Mouse (Mus musculus): Measurements from ENCODE around the gene Mxra7.
A peak's percentile ranks its signal among the peaks of the same experiment; 100 is the strongest.
"Not testable (repeated sequence)": the region's sequence is repeated elsewhere in the genome, so short reads cannot be mapped to it uniquely, and the experiment has no call there.

Mxra7 gene

DNA sequence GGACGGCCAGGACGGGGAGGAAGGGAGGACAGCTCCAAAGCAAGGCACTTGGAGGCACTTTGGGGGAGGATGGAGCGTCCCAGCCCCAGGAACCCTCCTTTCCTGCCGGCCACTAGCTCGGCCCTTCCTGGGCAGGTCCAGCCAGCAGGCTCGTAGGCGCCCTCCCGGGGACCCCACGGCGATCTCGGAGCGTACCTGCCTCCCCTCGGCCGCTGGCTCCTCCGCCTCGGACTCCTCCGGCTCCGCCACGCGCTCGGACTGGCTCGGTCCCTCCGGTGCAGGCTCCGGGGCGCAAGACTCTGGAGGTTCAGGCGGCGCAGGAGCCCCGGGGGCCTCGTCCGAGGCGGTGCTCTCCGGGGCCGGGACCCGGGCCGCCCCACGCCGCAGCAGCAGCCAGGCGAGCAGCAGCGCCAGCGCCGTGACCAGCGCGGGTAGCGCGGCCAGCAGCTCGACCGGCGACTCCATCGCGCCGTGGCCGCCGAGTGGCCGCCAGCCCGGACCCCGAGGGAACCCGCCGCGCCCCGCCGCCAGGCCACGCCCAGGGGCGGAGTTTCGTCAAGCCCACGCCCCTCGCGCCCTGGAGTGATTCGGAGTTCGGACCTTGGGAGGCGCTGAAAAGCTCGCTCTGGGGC lies at the start of gene Mxra7:
Mxra7 (minus strand) TSS at position 513 of the 632 bp plus-strand sequence.
- no peak for DNase-seq (ENCODE audit: low spot score in 2 of 2)

DNA sequence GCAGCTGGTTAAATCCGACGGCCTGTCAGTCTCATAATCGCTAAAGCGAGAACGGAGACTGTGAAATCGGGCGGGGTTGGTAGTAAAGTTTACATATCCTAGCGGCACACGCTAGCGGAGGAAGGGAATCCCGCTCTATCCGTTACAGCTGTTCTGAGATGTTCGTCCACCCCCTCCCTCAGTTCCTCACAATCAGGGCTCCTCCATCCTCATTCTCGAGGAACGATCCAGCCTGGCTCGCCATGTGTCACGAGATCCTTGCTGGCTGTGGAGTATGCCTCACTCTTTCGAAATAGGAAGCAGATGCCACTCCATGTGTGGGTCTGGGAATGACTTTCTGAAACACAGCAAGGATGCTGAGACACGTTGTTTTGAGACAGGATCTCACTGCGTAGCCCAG lies 46.1 kb upstream of the Mxra7 start:
- peak; percentile 45 to 47 for DNase-seq (ENCODE audit: low spot score in 2 of 2)

DNA sequence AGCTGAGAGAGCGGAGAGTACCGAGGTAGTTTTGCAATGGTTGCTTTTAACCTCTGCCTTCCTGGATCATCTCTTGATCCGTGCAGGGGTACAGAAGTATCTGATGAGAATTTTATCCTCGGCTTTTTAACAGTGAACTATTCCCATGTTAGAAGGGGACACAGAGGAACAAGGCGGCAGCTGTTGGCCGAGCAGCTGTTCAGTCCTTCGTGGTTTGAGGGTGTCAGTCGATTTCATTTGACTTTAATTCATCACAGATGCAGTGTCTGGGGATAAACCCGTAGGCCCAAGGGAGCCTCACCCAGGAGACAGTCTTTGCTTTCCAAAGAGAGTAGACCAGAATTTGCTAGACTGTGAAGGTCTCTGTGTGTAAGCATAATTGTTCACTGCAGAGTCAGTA lies 43.7 kb upstream of the Mxra7 start:
- no peak for DNase-seq (ENCODE audit: low spot score in 2 of 2)

DNA sequence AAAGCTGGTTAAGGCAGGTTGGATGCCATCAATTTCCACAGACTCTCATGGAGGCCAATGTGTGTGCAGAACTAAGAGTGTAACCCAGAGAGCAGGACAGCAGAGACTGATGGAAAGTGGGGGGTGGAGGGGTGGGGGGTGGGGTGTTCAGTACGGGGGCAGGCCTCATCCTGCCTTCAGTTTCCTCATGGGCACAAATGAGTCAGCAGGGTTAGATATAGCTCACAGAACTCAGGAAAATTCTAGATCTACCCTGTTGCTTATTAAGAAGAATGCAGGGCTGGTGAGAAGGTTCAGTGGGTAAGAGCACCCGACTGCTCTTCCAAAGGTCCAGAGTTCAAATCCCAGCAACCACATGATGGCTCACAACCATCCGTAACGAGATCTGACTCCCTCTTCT lies 41.8 kb upstream of the Mxra7 start:
- DNase-seq (ENCODE audit: low spot score in 2 of 2) = no peak

DNA sequence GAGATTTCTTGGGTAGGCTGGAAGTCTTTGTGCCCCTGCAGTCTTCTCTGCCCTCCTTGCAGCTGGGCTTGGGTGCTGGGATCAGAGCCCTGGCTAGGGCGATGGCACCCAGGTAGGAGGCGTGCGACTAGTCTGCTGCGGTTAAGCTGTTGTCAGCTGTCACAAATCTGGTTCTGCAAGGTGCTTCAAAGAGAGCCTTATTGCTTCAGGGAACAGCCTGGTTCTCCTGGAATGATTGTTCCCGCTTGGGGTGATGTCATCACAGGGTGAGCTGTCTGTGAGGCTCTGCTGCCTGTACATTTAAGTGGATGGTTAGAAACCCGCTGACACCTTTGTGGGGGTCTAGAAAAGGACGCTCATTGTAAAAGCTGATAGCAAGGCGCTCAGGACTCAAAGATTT lies 41.4 kb upstream of the Mxra7 start:
- no peak for DNase-seq (ENCODE audit: low spot score in 2 of 2)

DNA sequence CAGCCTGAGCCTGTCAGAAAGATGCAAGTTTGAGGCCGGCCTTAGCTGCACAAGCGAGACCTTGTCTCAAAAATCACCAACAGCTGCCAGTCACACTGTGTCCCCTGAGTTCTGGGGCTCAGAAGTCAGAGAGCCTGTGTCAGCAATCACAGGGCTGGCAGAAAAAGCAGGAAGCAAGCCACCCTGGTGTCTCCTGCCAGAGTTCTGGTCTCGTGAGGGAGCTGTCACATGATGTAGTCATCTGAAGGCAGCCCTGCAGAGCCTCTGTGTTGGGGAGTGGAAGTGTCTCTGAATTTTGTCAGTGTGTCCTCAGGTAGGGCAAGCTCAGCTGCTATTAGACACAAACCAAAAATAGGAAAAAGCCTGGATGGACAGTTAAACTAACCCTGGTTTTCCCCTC lies 40.3 kb upstream of the Mxra7 start:
- no peak for DNase-seq (ENCODE audit: low spot score in 2 of 2)

DNA sequence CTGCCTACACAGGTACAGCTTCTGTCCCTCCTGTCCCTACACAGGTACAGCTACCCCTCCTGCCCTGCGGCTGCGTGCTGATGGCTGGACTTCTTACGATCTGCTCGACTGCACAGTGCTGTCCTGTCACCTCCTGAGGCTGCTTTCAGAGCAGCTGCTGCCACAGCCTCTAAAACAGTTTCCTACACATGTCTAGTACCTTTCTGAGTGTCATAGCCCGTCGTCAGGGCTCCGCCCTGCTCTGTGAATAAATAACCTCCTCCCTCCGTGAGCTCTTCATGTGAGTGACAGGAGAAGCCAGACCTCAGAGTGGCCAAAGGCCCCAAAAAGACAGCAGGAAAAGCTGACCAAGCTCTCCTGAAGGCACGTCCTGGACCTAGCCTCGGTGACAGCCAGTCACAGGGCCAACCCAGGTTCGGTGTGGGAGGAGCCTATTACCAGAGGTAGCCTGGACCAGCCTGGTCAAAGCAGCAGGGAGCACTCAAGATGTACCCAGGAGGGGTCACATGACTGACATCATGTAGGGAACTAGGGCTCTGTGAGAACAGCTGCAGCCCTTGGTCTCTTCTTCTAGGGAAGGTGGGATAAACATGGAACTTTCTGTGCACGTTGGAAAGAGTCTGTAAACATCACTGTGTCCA lies 38.2 kb upstream of the Mxra7 start:
- DNase-seq (ENCODE audit: low spot score in 2 of 2) = no peak

DNA sequence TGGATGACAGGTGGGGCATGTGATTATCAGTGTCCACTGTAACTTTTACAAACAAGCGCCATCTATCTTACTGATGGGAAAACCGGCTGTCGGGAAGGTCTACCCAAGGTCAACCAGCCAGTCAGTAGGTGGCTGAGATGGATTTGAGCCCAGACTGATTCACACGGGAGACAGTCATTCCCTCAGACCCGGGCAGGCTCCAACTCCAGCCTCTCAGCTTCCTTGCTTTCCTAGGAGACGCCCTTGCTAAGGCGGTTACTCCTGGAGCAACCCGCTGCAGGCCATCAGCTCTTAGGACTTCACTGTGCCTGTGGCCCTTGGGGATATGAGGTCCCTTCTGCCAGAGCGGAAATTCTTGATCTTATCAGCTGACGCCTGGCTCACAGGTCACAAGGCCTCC lies 36.6 kb upstream of the Mxra7 start:
- DNase-seq (ENCODE audit: low spot score in 2 of 2) = no peak

DNA sequence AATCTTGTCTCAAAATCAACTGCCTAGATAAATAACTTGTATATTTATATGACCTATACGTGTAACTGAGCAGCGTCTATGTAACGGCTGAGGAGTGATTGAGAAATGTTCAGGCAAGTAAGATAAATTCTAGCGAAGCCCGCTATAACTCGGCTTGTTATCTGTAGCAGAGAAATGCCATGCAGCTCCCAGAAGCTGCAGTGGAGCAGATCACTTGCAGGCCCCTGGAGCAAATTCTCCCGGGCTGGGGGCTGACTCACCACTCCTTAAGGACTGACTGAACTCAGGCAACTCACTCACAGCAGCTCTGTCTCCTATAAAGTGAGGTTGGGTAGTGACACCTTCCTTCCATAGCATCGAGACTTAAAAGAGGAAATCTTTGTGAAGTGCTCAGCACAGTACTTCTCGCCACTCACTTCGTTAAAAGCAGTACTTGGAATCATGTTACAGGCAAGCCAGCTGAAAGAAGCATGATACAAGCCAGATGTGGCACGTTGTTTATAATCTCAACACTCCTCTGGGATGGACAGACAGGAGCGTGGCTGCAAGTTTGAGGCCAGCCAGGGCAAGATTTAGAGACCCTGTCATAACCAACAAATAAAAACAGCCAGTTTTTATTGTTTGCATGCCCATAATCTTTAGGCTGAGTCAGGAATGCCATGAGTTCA lies 29.5 kb upstream of the Mxra7 start:
- no peak for DNase-seq (ENCODE audit: low spot score in 2 of 2)

DNA sequence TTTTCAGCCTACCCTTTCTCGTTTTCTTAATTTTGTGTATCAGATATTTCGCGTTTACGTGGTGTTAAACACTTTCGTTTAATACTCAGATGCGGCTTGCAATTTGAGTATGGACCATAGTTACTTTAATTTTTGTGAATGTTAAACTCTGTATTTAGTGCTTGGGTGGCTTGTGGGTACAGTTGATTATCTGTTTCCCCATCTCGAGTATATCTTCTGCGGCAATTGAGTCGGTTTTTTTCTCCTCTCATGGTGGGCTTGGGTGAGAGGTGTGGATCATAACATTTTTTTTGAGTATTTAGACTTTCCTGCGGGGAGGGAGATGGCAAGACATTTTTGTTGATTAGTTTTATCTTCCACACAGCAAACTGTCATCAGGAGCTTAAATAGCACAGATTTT lies 26.4 kb upstream of the Mxra7 start:
- no peak for DNase-seq (ENCODE audit: low spot score in 2 of 2)

DNA sequence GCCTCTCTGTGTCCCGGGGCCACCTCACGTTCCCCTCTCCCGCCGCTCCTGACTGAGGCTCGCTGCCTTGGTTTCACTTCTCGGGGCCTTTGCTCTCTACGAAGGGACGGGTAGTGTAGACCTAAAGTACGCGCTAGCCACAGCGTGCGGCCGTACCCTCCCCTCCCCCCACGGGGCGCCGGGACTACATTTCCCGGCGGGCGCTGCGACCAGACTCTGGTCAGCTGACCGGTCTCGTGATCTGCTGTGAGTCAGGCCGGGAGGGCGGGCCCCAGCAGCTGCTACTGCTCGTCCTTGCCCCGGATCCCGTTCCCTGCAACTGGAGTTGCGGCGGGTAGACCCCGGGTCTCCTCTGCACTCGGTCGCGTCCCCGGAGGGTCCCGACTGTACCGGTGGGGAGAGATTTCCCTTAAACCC lies 25.7 kb upstream of the Mxra7 start:
- peak; percentile 97 for DNase-seq (ENCODE audit: low spot score in 2 of 2)

DNA sequence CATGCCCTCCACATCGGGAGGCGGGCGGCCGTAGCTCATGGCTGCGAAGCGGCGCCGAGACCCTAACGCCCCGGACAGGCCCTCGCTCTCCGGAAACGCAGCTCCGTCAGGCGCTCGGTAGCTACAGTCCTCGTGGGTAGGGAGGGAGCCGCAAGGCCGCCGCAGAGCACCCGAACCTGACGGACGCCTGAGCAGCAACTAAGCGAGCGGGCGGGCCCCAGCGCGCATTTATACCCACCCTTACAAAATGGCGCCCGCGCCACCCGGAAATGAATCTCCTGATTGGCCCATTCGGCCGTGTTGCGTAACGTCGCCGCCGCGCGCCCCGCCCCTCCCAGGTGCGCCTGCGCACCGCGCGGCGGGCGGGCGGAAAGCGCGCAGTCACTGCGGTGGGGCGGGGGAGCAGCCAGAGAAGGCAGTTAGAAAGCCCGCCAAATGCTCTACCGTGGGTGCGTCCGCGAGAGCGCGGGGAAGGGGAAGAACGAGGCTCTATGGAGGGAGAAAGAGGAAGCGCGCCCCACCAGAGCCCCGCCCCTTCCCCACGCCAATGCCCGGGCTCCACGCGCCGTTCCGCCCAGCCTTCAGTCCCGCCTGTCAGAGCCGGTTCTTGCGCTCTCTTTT lies 25.2 kb upstream of the Mxra7 start, which contains the start of gene Srsf2:
Srsf2 (minus strand) TSS at position 204 of the 621 bp plus-strand sequence.
- DNase-seq (ENCODE audit: low spot score in 2 of 2) = peak; percentile 94 to 95

DNA sequence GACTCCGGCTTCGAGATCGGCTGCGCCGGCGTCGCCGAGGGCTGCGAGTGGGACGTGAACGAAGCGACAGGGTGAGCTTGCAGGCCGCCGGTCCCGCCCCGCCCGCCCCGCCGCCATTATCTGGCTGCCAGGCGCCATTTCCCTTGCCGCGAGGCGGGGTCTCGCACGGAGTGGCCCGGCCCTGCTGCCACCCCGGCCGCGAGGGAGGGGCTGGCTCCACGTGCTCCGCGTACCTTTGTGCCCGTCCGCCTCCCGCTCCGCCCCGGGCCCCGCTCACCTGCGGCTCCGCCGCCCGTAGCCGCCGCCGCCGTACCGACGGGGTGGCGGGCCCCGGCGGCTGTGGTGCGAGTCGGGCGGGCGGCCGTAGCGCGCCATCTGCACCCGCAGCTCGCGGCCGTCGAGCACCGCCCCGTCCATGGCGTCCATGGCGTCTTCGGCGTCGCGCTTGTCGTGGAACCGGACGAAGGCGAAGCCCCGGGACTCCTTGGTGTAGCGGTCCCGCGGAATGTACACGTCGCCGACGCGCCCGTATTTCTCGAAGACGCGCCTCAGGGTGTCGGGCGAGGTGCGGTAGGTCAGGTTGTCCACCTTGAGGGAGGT lies 24.5 kb upstream of the Mxra7 start, which contains the start of gene Mfsd11:
Mfsd11 (plus strand) TSS at position 150 of the 600 bp plus-strand sequence.
- peak; percentile 57 to 74 for DNase-seq (ENCODE audit: low spot score in 2 of 2)

DNA sequence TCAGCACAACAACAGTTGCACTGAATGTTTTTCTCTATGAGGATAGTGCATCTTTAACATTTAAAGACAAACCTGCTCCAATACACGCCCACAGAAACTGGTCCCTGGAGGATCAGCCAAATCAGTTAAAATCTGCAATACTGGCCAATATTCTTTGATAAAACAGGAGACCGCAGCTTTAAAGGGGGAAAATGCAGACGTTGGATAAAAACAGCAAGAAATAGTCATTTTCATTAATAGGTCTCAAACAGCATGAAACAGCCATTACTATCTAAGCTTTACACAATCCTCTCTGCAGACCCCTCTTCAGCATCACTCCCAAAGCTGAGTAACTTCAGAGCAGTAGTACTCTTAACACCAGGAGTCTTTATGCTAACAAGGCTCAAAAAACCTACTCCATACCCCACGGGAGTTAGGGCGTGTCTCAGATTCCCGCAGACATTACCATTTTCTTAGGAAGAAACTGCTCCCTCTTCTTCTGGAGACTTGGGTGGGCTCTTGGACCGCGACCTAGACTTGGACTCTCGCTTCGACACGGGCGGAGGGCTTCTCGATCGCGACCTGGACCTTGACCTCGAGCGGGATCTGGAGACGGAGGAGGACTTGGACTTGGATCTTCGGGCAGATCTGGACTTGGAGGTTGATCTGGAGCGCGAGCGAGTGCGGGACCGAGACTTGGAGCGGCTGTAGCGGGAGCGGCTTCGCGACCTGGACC lies 23.9 kb upstream of the Mxra7 start:
- no peak for DNase-seq (ENCODE audit: low spot score in 2 of 2)

DNA sequence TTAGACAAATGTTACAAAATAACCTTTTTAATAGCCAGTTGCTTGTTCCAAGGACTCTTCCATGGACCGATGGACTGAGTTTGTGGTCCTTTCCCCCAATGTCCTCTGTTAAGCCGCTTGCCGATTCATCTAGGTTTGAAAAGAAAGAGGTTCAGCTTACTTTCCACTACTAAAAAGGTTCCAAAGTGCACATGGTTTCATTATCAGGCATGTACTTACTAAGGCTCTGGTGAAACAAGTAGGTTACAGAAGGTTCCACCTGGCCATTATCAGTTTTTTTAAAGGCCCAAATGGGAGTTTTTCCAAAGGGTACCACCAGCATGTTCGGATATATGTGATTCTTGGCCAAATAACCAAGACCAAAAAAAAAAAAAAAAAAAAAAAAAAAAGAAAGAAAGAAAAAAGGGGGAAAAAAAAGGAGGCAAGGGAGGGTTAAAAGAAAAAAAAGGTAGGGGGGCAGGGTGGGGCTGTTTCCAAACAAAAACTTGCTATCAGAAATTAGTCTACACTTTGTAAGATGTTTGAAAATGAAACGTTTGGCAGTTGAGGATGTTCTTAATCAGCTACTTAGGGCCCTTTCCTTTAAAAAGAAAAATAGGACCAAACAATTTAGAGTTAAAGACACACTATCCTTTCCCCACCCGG lies 23.1 kb upstream of the Mxra7 start:
- no peak for DNase-seq (ENCODE audit: low spot score in 2 of 2)

DNA sequence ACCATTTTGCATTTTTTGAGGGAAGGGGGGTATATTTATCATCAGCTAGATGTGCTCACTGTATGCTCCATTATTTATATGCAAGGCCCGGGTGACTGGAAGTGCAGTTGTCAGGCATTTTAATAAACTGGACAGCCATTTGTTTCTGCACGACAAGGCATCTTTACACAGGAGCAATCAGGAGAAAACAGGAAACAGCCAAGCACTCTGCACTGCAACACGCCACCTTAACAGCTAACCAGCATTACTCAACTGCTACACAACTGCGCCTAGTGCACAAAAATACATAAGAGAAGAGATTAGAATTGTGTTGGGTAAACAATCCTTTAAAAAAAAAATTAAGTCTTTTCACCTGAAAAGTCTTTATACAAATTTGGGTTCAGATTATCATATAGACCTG lies 22.2 kb upstream of the Mxra7 start:
- no peak for DNase-seq (ENCODE audit: low spot score in 2 of 2)

DNA sequence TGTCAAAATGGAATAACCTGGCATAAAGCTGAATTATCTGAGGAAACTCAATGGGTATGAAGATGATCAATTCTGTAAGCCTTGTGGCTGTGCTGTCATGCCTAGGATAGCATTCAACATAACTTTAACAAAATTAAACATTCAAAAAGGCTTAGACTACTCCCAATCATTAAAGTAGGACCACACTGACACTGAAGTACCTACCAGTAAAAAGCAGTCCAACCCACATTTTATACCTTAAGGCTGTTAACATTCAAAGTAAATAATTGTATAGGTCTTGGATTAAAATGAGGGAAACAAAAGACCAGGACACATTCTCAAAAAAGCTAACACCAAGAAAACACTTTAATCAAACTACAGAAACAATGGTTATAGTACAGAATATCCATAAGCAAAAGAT lies 21.7 kb upstream of the Mxra7 start:
- DNase-seq (ENCODE audit: low spot score in 2 of 2) = no peak

DNA sequence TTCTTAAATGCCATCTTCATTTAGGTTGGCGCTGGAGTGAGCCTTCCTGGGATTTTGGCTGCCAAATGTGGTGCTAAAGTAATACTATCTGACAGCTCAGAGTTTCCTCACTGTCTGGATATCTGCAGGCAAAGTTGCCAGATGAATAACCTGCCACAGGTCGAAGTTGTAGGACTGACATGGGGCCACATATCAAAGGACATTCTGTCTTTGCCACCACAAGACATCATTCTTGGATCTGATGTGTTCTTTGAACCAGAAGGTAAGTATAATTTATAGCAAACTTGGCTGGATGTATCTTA lies 21.0 kb upstream of the Mxra7 start:
- not testable (repeated sequence) for DNase-seq (ENCODE audit: low spot score in 2 of 2)

DNA sequence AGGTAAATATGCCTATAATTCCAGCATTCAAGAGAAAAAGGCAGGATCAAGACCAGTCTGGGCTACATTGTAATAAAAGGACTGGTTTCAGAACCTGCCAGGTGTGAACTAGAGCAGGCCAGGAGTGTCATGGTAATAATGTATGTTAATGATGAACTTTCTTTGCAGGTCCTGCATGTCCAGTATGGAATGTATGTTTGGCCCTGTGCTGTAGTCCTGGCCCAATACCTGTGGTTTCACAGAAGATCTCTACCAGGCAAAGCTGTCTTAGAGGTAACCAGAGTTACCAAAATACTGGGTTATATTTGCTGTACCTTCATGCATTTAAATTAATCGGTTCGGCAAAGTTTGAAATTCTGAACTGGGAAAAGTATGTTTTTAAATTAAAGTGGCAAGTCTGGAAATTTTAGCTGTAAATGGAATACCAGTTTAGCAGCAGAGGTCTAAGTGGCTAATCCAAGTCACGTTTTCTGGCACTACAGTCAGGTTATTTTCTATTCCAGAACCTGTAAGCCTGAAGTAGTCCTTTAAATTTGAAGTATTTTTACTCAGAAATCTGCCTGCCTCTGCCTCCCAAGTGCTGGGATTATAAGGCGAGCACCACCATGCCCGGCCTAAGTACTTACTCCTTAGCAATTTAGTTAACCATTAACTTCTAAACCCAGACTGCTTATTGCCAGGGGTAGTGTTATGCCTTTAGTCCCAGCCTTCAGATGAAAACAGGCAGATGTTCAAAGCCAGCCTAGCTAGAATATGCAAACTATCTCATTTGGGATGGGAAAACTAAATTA lies 20.4 kb upstream of the Mxra7 start:
- DNase-seq (ENCODE audit: low spot score in 2 of 2) = no peak

Data from right cerebral cortex, postnatal 36 days (tissue).